Mouse (Mus musculus) hindbrain, embryonic 11.5 days (tissue): ENCODE data around the gene Olfr1020. TPM values are rescaled to one million over a fixed set of nuclear protein-coding genes. Genes with fewer than 3 reads are reported as not detected.

Experiments used
- ATAC-seq: fragments of 200-750 bp; cut with Nextera tagmentation; 2 replicates; pipeline ENCODE4 v1.8.0; 2017; ENCODE audit warnings: mild to moderate bottlenecking, moderate TSS enrichment, moderate library complexity; ENCODE audit not compliant: low FRiP score
- DNase-seq: peaks from one replicate; pipeline ENCODE4 v3.0.0-alpha.2; 2015; ENCODE audit warnings: low spot score
- H3K27ac ChIP-seq: fragments of 300-500 bp; sonication (generic); 2 replicates; pipeline ENCODE4 v1.5.1; 2014; ENCODE audit warnings: mild to moderate bottlenecking, low read depth, low read length
- H3K27me3 ChIP-seq: fragments of 300-500 bp; sonication (generic); 2 replicates; pipeline ENCODE4 v1.6.1; 2014; ENCODE audit warnings: mild to moderate bottlenecking, low read length, moderate library complexity, mixed read lengths; ENCODE audit not compliant: control insufficient read depth, insufficient read depth
- H3K36me3 ChIP-seq: fragments of 300-500 bp; sonication (generic); 2 replicates; pipeline ENCODE4 v1.6.1; 2014; ENCODE audit warnings: mild to moderate bottlenecking, low read length, moderate library complexity, mixed read lengths; ENCODE audit not compliant: control insufficient read depth, insufficient read depth
- H3K4me1 ChIP-seq: fragments of 300-500 bp; sonication (generic); replicated peaks from 2 replicates; pipeline ENCODE4 v1.6.1; 2014; ENCODE audit warnings: low read length, mixed read lengths; ENCODE audit not compliant: control insufficient read depth, insufficient read depth
- H3K4me2 ChIP-seq: fragments of 300-500 bp; sonication (generic); replicated peaks from 2 replicates; pipeline ENCODE4 v1.6.1; 2014; ENCODE audit warnings: mild to moderate bottlenecking, low read depth, low read length
- H3K4me3 ChIP-seq: fragments of 300-500 bp; sonication (generic); 2 replicates; pipeline ENCODE4 v1.5.1; 2014; ENCODE audit warnings: low read depth, low read length
- H3K9ac ChIP-seq: fragments of 300-500 bp; sonication (generic); 2 replicates; pipeline ENCODE4 v1.6.1; 2014; ENCODE audit warnings: low read depth, low read length
- H3K9me3 ChIP-seq: fragments of 300-500 bp; sonication (generic); 2 replicates; pipeline ENCODE4 v1.6.1; 2016; ENCODE audit warnings: low read length; ENCODE audit not compliant: control insufficient read depth
- WGBS: fragments of 180-500 bp; shearing (Covaris S2); extraction: QIAGEN DNeasy Blood & Tissue Kit; methylation state at CpG from one replicate; pipeline ENCODE4 v1.1.7; 2014; 5-methylcytosine and 5-hydroxymethylcytosine counted together
- polyA plus RNA-seq: library from polyadenylated mRNA; unstranded; fragments of >200 nt; fragmentation: Nextera tagmentation; extraction: Ambion mirVana; gene quantifications from 2 replicates; pipeline ENCODE4 v1.2.1, GENCODE M21; 2014

The Olfr1020 gene
- polyA plus RNA-seq: not detected in 2 replicates

DNA sequence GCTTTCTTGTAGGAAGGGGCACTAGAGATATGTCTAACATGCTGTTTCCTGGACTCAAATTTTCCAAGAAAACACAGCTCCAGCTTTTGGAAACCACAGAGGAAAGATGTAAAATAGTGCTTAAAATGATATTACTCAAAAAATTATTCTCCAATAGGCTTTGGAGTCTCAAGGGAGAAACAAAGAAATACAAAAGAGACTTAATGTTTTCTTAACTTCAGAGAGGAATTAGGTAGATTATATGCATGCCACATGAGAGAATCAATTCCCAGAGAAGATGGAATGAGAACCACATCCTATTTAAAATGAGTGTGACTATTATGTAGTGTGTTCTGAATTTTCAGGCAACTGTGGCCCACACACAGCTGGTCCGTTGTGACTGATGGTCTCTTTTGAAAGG lies at the start of gene Olfr1020:
Gene Olfr1020 (plus strand): TSS at position 301 of the 400 bp plus-strand sequence.
- H3K27ac ChIP-seq: no peak within 1 kb of the TSS
- no peak for ATAC-seq
- no peaks in the 10 kb centered on the region for H3K4me1 ChIP-seq
- no peak within 1 kb of the TSS for H3K4me3 ChIP-seq
- no peaks in the 10 kb centered on the region for H3K36me3 ChIP-seq
- no peaks in the 10 kb centered on the region for H3K27me3 ChIP-seq
- H3K9me3 ChIP-seq: no peaks in the 10 kb centered on the region
- DNase-seq: no peak
- H3K9ac ChIP-seq: no peak within 1 kb of the TSS
- H3K4me2 ChIP-seq: no peak within 1 kb of the TSS
- 85% methylated on average over 1 of the region's 1 CpGs for WGBS

- no peaks in the 10 kb centered on the region for H3K9me3 ChIP-seq
- no peak within 1 kb of the TSS for H3K9ac ChIP-seq
- no peak within 1 kb of the TSS for H3K4me2 ChIP-seq
- no peak within 1 kb of the TSS for H3K27ac ChIP-seq
- H3K36me3 ChIP-seq: no peaks in the 10 kb centered on the region
- WGBS: 95% methylated on average over 2 of the region's 2 CpGs
- H3K4me1 ChIP-seq: no peaks in the 10 kb centered on the region
- H3K4me3 ChIP-seq: no peak within 1 kb of the TSS
- no peak for DNase-seq
- H3K27me3 ChIP-seq: no peaks in the 10 kb centered on the region
- no peak for ATAC-seq
Observed at GRCm38 (mm10) chr2:85802444-85802843, 44.4 kb upstream of the Olfr1020 start, which contains the start of gene Olfr1016. Gene Olfr1016, minus strand, starts transcription at chr2:85802544.

DNA sequence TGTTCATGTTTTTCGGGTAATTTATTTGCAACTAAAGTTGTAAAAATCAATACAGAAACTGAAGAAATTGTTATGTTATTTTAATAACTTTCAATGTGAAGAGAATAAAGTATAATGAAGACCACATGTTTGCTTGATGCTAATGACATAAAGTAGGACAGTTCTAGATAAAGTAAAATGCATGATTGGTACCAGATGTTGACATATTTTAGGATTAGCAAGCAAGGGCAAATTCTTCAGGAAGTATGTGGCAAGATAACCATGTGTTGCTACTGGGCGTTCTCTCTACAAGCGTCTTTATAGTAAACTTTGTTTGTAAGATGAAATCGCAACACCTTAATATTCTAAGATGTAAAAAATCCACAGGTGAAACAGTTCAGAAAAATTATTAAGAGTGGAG lies 42.3 kb upstream of the Olfr1020 start:
- Histone ChIP-seq H3K4me3 (no peak overlapping the region), H3K27ac (no peak overlapping the region), H3K9me3 (no peaks in the 10 kb centered on the region), H3K27me3 (no peaks in the 10 kb centered on the region), H3K4me2 (no peak overlapping the region), H3K4me1 (no peaks in the 10 kb centered on the region), H3K36me3 (no peaks in the 10 kb centered on the region), H3K9ac (no peak overlapping the region)
- WGBS: 71% methylated on average over 4 of the region's 4 CpGs
- DNase-seq (no peak), ATAC-seq (no peak)

DNA sequence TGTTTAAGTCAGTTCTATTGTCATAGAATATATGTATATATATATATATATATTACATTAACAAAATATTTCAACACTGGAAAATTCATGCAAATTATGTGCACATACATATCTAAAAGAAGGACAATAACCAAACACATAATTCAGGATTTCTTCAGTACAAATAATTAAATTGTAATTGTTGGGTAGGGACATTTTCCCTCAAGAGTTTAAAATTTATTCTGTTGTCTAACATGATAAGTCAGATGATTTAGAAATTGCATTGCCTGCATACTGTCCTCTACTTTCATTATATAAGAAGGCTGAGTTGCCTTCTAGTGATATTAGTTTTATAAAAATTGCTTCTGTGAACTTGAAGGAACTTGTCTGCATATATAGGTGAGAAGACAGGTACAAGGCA lies 28.7 kb upstream of the Olfr1020 start, which contains the start of gene Olfr1018:
Gene Olfr1018 (plus strand): TSS at position 301 of the 400 bp plus-strand sequence.
- H3K27ac ChIP-seq: no peak within 1 kb of the TSS
- H3K9me3 ChIP-seq: no peaks in the 10 kb centered on the region
- no peaks in the 10 kb centered on the region for H3K4me1 ChIP-seq
- H3K4me2 ChIP-seq: no peak within 1 kb of the TSS
- DNase-seq: no peak
- no peak within 1 kb of the TSS for H3K4me3 ChIP-seq
- no peak within 1 kb of the TSS for H3K9ac ChIP-seq
- no peaks in the 10 kb centered on the region for H3K27me3 ChIP-seq
- H3K36me3 ChIP-seq: no peaks in the 10 kb centered on the region
- no peak for ATAC-seq

DNA sequence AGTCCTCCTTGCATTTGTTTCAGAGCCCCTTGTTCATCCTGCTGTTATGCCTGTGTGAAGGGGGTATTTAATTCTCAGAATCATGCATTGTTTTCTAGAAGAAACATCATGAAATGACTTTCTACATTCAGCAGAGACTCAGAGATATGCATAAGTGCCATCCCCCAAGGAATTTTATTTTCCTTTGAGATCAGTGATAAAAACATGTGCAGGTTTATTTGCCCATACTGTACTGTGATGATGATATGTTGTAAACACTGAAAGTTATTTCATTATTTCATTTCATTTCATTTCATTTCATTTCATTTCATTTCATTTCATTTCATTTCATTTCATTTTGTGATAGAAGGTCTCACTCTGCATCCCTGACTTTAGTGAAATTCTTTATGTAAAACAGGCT lies 1.4 kb upstream of the Olfr1020 start, which contains the start of gene Olfr1019:
Gene Olfr1019 (minus strand): TSS at position 101 of the 400 bp plus-strand sequence.
- Histone ChIP-seq H3K9ac (no peak within 1 kb of the TSS), H3K36me3 (no peaks in the 10 kb centered on the region), H3K9me3 (no peaks in the 10 kb centered on the region), H3K4me3 (no peak within 1 kb of the TSS), H3K27ac (no peak within 1 kb of the TSS), H3K4me1 (no peaks in the 10 kb centered on the region), H3K4me2 (no peak within 1 kb of the TSS), H3K27me3 (no peaks in the 10 kb centered on the region)
- ATAC-seq (no peak), DNase-seq (no peak)

- 48% methylated on average over 2 of the region's 2 CpGs for WGBS
- ATAC-seq: no peak
- no peak within 1 kb of the TSS for H3K9ac ChIP-seq
- DNase-seq: no peak
- H3K4me3 ChIP-seq: no peak within 1 kb of the TSS
- no peak within 1 kb of the TSS for H3K4me2 ChIP-seq
- H3K4me1 ChIP-seq: no peaks in the 10 kb centered on the region
- no peaks in the 10 kb centered on the region for H3K36me3 ChIP-seq
- H3K9me3 ChIP-seq: no peaks in the 10 kb centered on the region
- no peak within 1 kb of the TSS for H3K27ac ChIP-seq
- H3K27me3 ChIP-seq: no peaks in the 10 kb centered on the region
Observed at GRCm38 (mm10) chr2:85868294-85868693, 21.5 kb downstream of the Olfr1020 start, which contains the start of gene Olfr1022. Gene Olfr1022, plus strand, starts transcription at chr2:85868594.

- WGBS: 83% methylated on average over 2 of the region's 2 CpGs
- Histone ChIP-seq H3K27ac (no peak within 1 kb of the TSS), H3K9me3 (no peaks in the 10 kb centered on the region), H3K9ac (no peak within 1 kb of the TSS), H3K4me3 (no peak within 1 kb of the TSS), H3K27me3 (no peaks in the 10 kb centered on the region), H3K4me1 (no peaks in the 10 kb centered on the region), H3K36me3 (no peaks in the 10 kb centered on the region), H3K4me2 (no peak within 1 kb of the TSS)
- ATAC-seq (no peak), DNase-seq (no peak)
Observed at GRCm38 (mm10) chr2:85885340-85885739, 38.5 kb downstream of the Olfr1020 start, which contains the start of gene Olfr1023. Gene Olfr1023, plus strand, starts transcription at chr2:85885640.

Other genes with a start within 250 kb of the Olfr1020 start
- not detected in 2 replicates for gene Olfr1000, start 235.1 kb upstream of the Olfr1020 start, polyA plus RNA-seq
- gene Olfr1002, start 196.3 kb upstream of the Olfr1020 start, polyA plus RNA-seq: not detected in 2 replicates
- gene Olfr154, start 182.6 kb upstream of the Olfr1020 start, polyA plus RNA-seq: not detected in 2 replicates
- gene Olfr1006, start 168.3 kb upstream of the Olfr1020 start, polyA plus RNA-seq: not detected in 2 replicates
- not detected in 2 replicates for gene Olfr1008, start 157.6 kb upstream of the Olfr1020 start, polyA plus RNA-seq
- gene Olfr1009, start 131.6 kb upstream of the Olfr1020 start, polyA plus RNA-seq: not detected in 2 replicates
- not detected in 2 replicates for gene Olfr1012, start 84.3 kb upstream of the Olfr1020 start, polyA plus RNA-seq
- not detected in 2 replicates for gene Olfr1013, start 79.9 kb upstream of the Olfr1020 start, polyA plus RNA-seq
- gene Olfr1014, start 74.3 kb upstream of the Olfr1020 start, polyA plus RNA-seq: not detected in 2 replicates
- gene Olfr1015, start 65.0 kb upstream of the Olfr1020 start, polyA plus RNA-seq: not detected in 2 replicates
- not detected in 2 replicates for gene Olfr1016, start 44.5 kb upstream of the Olfr1020 start, polyA plus RNA-seq
- gene Olfr1018, start 28.6 kb upstream of the Olfr1020 start, polyA plus RNA-seq: not detected in 2 replicates
- gene Olfr1019, start 1.5 kb upstream of the Olfr1020 start, polyA plus RNA-seq: not detected in 2 replicates
- gene Olfr1022, start 21.6 kb downstream of the Olfr1020 start, polyA plus RNA-seq: not detected in 2 replicates
- not detected in 2 replicates for gene Olfr1023, start 38.6 kb downstream of the Olfr1020 start, polyA plus RNA-seq
- not detected in 2 replicates for gene Olfr1024, start 58.0 kb downstream of the Olfr1020 start, polyA plus RNA-seq
- not detected in 2 replicates for gene Olfr1025-ps1, start 68.2 kb downstream of the Olfr1020 start, polyA plus RNA-seq
- not detected in 2 replicates for gene Olfr1026, start 74.5 kb downstream of the Olfr1020 start, polyA plus RNA-seq
- not detected in 2 replicates for gene Olfr1028, start 103.4 kb downstream of the Olfr1020 start, polyA plus RNA-seq
- gene Olfr1029, start 126.9 kb downstream of the Olfr1020 start, polyA plus RNA-seq: not detected in 2 replicates
- gene Olfr1030, start 132.2 kb downstream of the Olfr1020 start, polyA plus RNA-seq: not detected in 2 replicates
- gene Olfr1031, start 143.3 kb downstream of the Olfr1020 start, polyA plus RNA-seq: not detected in 2 replicates
- gene Olfr1032, start 158.5 kb downstream of the Olfr1020 start, polyA plus RNA-seq: not detected in 2 replicates
- not detected in 2 replicates for gene Olfr1033, start 173.6 kb downstream of the Olfr1020 start, polyA plus RNA-seq
- gene Olfr1034, start 198.8 kb downstream of the Olfr1020 start, polyA plus RNA-seq: not detected in 2 replicates
- not detected in 2 replicates for gene Olfr1036, start 227.0 kb downstream of the Olfr1020 start, polyA plus RNA-seq
- not detected in 2 replicates for gene Olfr1037, start 240.4 kb downstream of the Olfr1020 start, polyA plus RNA-seq